Mouse (Mus musculus): ENCODE data around the gene Hspg2.

GRCm38 (mm10) chr4:137494751-137495500, 26.4 kb downstream of the Hspg2 start:
- no peak for TF ChIP-seq CTCF (IDR thresholded peaks at IDR 0.05; ENCODE audit: low read depth)
- no peak for TF ChIP-seq EP300 (IDR thresholded peaks at IDR 0.05; ENCODE audit: low read depth)
